Mouse (Mus musculus): Measurements from ENCODE around the gene Nfix. TPM values are rescaled to one million over a fixed set of nuclear protein-coding genes. Genes with fewer than 3 reads are reported as not detected.

Nfix gene
- polyA plus RNA-seq, 1 experiment from 2014 or later = 14.8 TPM

DNA sequence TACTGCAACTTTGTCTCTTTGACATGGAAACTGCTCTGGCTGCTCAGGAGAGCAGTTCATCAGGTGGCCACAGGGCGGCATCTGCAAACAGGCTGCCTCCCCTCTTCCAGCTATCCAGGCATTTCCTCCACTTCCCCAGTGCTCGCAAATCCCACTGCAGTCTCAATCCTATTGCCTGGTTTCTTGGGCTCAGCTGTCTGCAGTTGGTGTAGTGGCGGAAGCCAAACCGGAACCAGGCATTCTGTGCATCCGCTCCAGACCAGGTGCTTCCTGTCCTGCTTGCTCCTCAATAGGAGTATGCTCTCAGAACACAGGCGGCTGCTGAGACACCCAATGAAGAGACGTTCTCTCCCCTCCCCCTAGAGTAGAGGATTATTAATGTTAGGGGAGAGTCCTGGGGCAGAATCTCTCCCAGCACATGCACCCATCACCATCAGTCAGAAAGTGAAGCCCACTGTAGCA lies 100.3 kb downstream of the Nfix start:
- no peak overlapping the region for H3K4me2 ChIP-seq (replicated peaks)
- WGBS = 56% methylated on average over 7 of the region's 7 CpGs
- no peak overlapping the region for H3K4me3 ChIP-seq (replicated peaks)
- H3K9ac ChIP-seq = no peak overlapping the region
- H3K9me3 ChIP-seq = no peaks in the 10 kb centered on the region
- ATAC-seq = peak; percentile 15; the same call in 1 of the 2 replicates
- peaks cover 12% of the 10 kb centered on the region for H3K4me1 ChIP-seq (replicated peaks)
- H3K27me3 ChIP-seq (replicated peaks) = peaks cover 40% of the 10 kb centered on the region
- H3K36me3 ChIP-seq = peaks cover 35% of the 10 kb centered on the region
- H3K27ac ChIP-seq = peak overlapping the region; percentile 37; the same call in 1 of the 2 replicates

GRCm38 (mm10) chr8:84698929-84699401 lies 101.2 kb downstream of the Nfix start:
- Histone ChIP-seq H3K27me3 (replicated peaks) (peaks cover 31% of the 10 kb centered on the region), H3K4me3 (replicated peaks) (no peak overlapping the region), H3K4me1 (replicated peaks) (peaks cover 10% of the 10 kb centered on the region; the same call in 1 of the 2 replicates), H3K4me2 (replicated peaks) (no peak overlapping the region), H3K36me3 (peaks cover 35% of the 10 kb centered on the region), H3K27ac (0 out of 2 replicates have a peak overlapping the region, but pooled peaks have one; percentile 37), H3K9ac (no peak overlapping the region), H3K9me3 (no peaks in the 10 kb centered on the region)
- WGBS = 80% methylated on average over 9 of the region's 9 CpGs
- ATAC-seq = no peak

- peaks cover 24% of the 10 kb centered on the region for H3K27me3 ChIP-seq (replicated peaks)
- peaks cover 35% of the 10 kb centered on the region for H3K36me3 ChIP-seq
- no peak overlapping the region for H3K9ac ChIP-seq
- H3K27ac ChIP-seq = no peak overlapping the region
- H3K4me3 ChIP-seq (replicated peaks) = no peak overlapping the region
- ATAC-seq = no peak
- 84% methylated on average over 5 of the region's 5 CpGs for WGBS
- no peak overlapping the region for H3K4me2 ChIP-seq (replicated peaks)
- peaks cover 10% of the 10 kb centered on the region; the same call in 1 of the 2 replicates for H3K4me1 ChIP-seq (replicated peaks)
- no peaks in the 10 kb centered on the region for H3K9me3 ChIP-seq
Observed at GRCm38 (mm10) chr8:84698288-84698687, 101.9 kb downstream of the Nfix start.

- H3K4me1 ChIP-seq (replicated peaks) = peaks cover 10% of the 10 kb centered on the region; the same call in 1 of the 2 replicates
- no peak overlapping the region for H3K4me2 ChIP-seq (replicated peaks)
- ATAC-seq = no peak
- H3K9ac ChIP-seq = no peak overlapping the region
- peaks cover 16% of the 10 kb centered on the region for H3K27me3 ChIP-seq (replicated peaks)
- H3K36me3 ChIP-seq = peaks cover 35% of the 10 kb centered on the region
- 86% methylated on average over 14 of the region's 14 CpGs for WGBS
- H3K27ac ChIP-seq = no peak overlapping the region
- H3K9me3 ChIP-seq = no peaks in the 10 kb centered on the region
- H3K4me3 ChIP-seq (replicated peaks) = no peak overlapping the region
Observed at GRCm38 (mm10) chr8:84697166-84698130, 102.7 kb downstream of the Nfix start.

GRCm38 (mm10) chr8:84695140-84695539 lies 105.0 kb downstream of the Nfix start:
- H3K9ac ChIP-seq = no peak overlapping the region
- no peak overlapping the region for H3K4me2 ChIP-seq (replicated peaks)
- ATAC-seq = no peak
- no peak overlapping the region for H3K4me3 ChIP-seq (replicated peaks)
- H3K9me3 ChIP-seq = no peaks in the 10 kb centered on the region
- peaks cover 38% of the 10 kb centered on the region for H3K36me3 ChIP-seq
- H3K4me1 ChIP-seq (replicated peaks) = 0 out of 2 replicates have a peak, but pooled peaks cover 3% of the 10 kb centered on the region
- WGBS = 91% methylated on average over 6 of the region's 6 CpGs
- no peak overlapping the region for H3K27ac ChIP-seq
- no peaks in the 10 kb centered on the region for H3K27me3 ChIP-seq (replicated peaks)

GRCm38 (mm10) chr8:84693332-84693731 lies 106.8 kb downstream of the Nfix start:
- H3K36me3 ChIP-seq = peaks cover 31% of the 10 kb centered on the region
- H3K4me2 ChIP-seq (replicated peaks) = no peak overlapping the region
- no peak overlapping the region for H3K9ac ChIP-seq
- WGBS = 53% methylated on average over 4 of the region's 4 CpGs
- H3K4me3 ChIP-seq (replicated peaks) = no peak overlapping the region
- H3K27me3 ChIP-seq (replicated peaks) = no peaks in the 10 kb centered on the region
- no peaks in the 10 kb centered on the region for H3K9me3 ChIP-seq
- no peak overlapping the region for H3K27ac ChIP-seq
- H3K4me1 ChIP-seq (replicated peaks) = peaks cover 10% of the 10 kb centered on the region; the same call in 1 of the 2 replicates
- no peak for ATAC-seq

GRCm38 (mm10) chr8:84689091-84689915 lies 110.8 kb downstream of the Nfix start:
- ATAC-seq = peak; percentile 87
- Histone ChIP-seq H3K27me3 (replicated peaks) (no peaks in the 10 kb centered on the region), H3K9ac (peak overlapping the region; percentile 64), H3K4me3 (replicated peaks) (peak overlapping the region; percentile 58), H3K9me3 (no peaks in the 10 kb centered on the region), H3K36me3 (peaks cover 3% of the 10 kb centered on the region; the same call in 1 of the 2 replicates), H3K4me2 (replicated peaks) (peak overlapping the region; percentile 81), H3K4me1 (replicated peaks) (peaks cover 31% of the 10 kb centered on the region), H3K27ac (peak overlapping the region; percentile 8)
- under 1% methylated on average over 47 of the region's 47 CpGs for WGBS

DNA sequence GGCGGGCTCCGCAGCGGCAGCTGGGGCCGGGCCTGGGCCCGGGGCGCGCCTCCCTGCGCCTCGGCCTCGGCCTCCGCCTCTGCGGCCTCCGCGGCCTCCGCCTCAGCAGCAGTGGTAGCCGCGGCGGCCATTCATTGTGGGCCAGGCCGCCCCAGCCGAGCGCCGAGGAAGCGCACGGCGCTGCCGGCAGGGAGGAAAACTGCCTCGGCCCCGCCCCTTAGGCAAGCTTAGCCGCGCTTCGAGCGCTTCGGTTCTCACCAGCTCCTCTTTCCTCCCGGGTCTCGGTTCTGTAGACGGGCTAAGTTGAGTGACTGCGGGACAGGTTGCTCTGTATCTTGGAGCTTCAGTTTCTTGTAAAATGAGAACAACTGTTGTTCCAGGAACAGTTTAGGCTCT lies 112.4 kb downstream of the Nfix start, which contains the start of gene Nacc1:
TSS of gene Nacc1 (minus strand) at position 158 of the 396 bp plus-strand sequence.
- H3K9ac ChIP-seq = peak within 1 kb of the TSS; percentile 100
- H3K4me2 ChIP-seq (replicated peaks) = peak within 1 kb of the TSS; percentile 81
- peak within 1 kb of the TSS; percentile 100 for H3K4me3 ChIP-seq (replicated peaks)
- peaks cover 31% of the 10 kb centered on the region for H3K4me1 ChIP-seq (replicated peaks)
- ATAC-seq = peak; percentile 86
- no peaks in the 10 kb centered on the region for H3K27me3 ChIP-seq (replicated peaks)
- WGBS = under 1% methylated on average over 36 of the region's 37 CpGs
- H3K27ac ChIP-seq = peak within 1 kb of the TSS; percentile 92
- H3K36me3 ChIP-seq = peaks cover 3% of the 10 kb centered on the region; the same call in 1 of the 2 replicates
- H3K9me3 ChIP-seq = no peaks in the 10 kb centered on the region

- H3K27me3 ChIP-seq (replicated peaks) = no peaks in the 10 kb centered on the region
- peaks cover 31% of the 10 kb centered on the region for H3K4me1 ChIP-seq (replicated peaks)
- peaks cover 3% of the 10 kb centered on the region; the same call in 1 of the 2 replicates for H3K36me3 ChIP-seq
- peak; percentile 46 for ATAC-seq
- peak overlapping the region; percentile 100 for H3K9ac ChIP-seq
- peak overlapping the region; percentile 92 for H3K27ac ChIP-seq
- peak overlapping the region; percentile 100 for H3K4me3 ChIP-seq (replicated peaks)
- no peaks in the 10 kb centered on the region for H3K9me3 ChIP-seq
- under 1% methylated on average over 62 of the region's 62 CpGs for WGBS
- peak overlapping the region; percentile 81 for H3K4me2 ChIP-seq (replicated peaks)
Observed at GRCm38 (mm10) chr8:84687003-84687704, 113.0 kb downstream of the Nfix start.

DNA sequence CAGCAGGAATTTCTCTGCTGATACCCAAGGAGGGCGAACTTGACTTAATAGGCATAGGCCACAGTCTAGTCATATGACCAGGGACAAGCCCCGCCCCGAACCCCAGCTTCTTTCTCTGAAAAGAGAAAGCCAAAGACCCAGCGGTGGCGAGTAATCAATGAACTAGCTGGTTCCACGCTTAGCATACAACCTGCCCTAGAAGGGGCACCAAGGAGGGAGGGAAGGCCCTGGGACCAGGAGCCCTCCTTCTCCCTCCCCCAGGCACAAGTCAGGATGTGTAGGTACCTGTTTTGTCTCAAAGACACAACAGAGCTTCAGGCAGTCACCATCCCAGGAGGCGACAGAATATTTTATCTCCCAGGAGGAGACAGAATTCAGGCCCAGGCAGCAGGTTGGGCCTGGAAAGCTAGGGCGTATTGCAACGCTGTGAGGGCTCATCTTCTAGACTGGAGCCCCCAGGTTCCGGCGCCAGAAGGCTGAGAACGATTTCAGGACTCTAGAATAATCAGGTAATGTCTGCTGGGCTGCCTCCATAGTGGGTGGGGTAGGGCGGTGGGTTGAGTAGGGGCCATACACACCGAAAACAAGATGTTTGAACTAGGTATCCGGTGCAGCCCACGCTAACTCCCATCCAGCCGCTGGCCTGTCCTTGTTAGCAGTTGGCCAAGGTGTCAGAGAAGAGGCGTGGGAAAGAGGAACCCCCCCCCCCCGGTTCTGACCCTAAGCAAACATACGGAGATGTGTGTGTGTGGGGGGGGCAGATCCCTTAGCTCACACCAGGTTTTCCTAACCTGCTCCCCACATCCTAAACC lies 113.7 kb downstream of the Nfix start, which contains the start of gene Trmt1:
TSS of gene Trmt1 (plus strand) at position 117 of the 812 bp plus-strand sequence.
- no peaks in the 10 kb centered on the region for H3K9me3 ChIP-seq
- peak within 1 kb of the TSS; percentile 100 for H3K9ac ChIP-seq
- H3K27me3 ChIP-seq (replicated peaks) = no peaks in the 10 kb centered on the region
- peak within 1 kb of the TSS; percentile 100 for H3K4me3 ChIP-seq (replicated peaks)
- peak within 1 kb of the TSS; percentile 92 for H3K27ac ChIP-seq
- H3K36me3 ChIP-seq = peaks cover 3% of the 10 kb centered on the region; the same call in 1 of the 2 replicates
- H3K4me2 ChIP-seq (replicated peaks) = peak within 1 kb of the TSS; percentile 81
- ATAC-seq = peak; percentile 16
- WGBS = 6% methylated on average over 20 of the region's 20 CpGs
- H3K4me1 ChIP-seq (replicated peaks) = peaks cover 31% of the 10 kb centered on the region
